20 mouse cellular contexts compared by ENCODE assay signal in the genomic region with DNA sequence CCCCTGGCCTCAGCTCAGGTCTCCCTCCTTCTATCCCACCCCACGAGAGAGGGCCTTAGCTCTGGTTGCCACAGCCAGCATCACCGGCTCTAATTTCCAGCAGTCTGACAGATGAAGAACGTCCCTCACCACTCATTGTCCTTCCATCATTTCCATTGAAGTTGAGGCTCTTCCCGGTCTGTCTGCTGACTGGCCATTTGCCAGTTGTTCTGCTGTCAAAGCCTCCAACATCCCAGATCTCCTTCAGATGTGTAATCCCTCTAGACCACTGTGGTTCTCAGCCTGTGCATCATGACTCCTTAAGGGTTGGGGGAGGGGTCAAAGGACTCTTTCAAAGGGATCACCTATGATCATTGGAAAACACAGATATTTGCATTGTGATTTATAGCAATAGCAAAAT.
"Had no signal": no experiment of that assay in that cellular context is flagged by ENCODE, and none has a peak within 500 bp of the region (broad histone marks: within the 10 kb centered on the region; RNA-seq: fewer than 3 reads in every experiment).

No protein-coding gene starts in this region.

- H3K36me3 ChIP-seq: liver, embryonic 13.5 days; liver, embryonic 15.5 days; midbrain, embryonic 13.5 days; midbrain, embryonic 15.5 days; neural tube, embryonic 12.5 days had no signal

- H3K9me3 ChIP-seq: liver, embryonic 13.5 days; liver, embryonic 15.5 days; megakaryocyte, embryonic 14.5 days; midbrain, embryonic 15.5 days; neural tube, embryonic 12.5 days had no signal

- ATAC-seq: midbrain, embryonic 13.5 days; midbrain, embryonic 15.5 days had no signal

- H3K4me2 ChIP-seq: liver, embryonic 11.5 days; liver, embryonic 13.5 days; liver, embryonic 15.5 days; midbrain, embryonic 11.5 days; midbrain, embryonic 13.5 days; midbrain, embryonic 15.5 days; neural tube, embryonic 12.5 days had no signal

- H3K27ac ChIP-seq: liver, embryonic 13.5 days; liver, embryonic 15.5 days; macrophage; midbrain, embryonic 13.5 days; midbrain, embryonic 15.5 days; neural tube, embryonic 12.5 days had no signal

- H3K27me3 ChIP-seq: liver, embryonic 13.5 days; liver, embryonic 15.5 days; midbrain, embryonic 13.5 days; midbrain, embryonic 15.5 days; neural tube, embryonic 12.5 days had no signal

- H3K4me1 ChIP-seq: liver, embryonic 15.5 days; megakaryocyte, embryonic 14.5 days; midbrain, embryonic 13.5 days; midbrain, embryonic 15.5 days; neural tube, embryonic 12.5 days had no signal

- H3K9ac ChIP-seq: liver, embryonic 13.5 days; liver, embryonic 15.5 days; liver, postnatal 0 days; midbrain, embryonic 13.5 days; midbrain, embryonic 15.5 days; neural tube, embryonic 12.5 days had no signal

- DNase-seq: liver; liver, embryonic 13.5 days; liver, postnatal 0 days; lung, postnatal 10 days; retina, postnatal 1 day; right cerebral cortex, adult 18-20 months; right cerebral cortex, postnatal 25 days; right cerebral cortex, postnatal 4 days; spleen, adult 18-20 months; thymus, adult 18-20 months; thymus, postnatal 14 days; thymus, postnatal 36 days had no signal

- H3K4me3 ChIP-seq: liver, embryonic 13.5 days; liver, embryonic 15.5 days; megakaryocyte, embryonic 14.5 days; midbrain, embryonic 13.5 days; midbrain, embryonic 15.5 days; neural tube, embryonic 12.5 days had no signal
